Mouse (Mus musculus): ENCODE measurements around the gene Pdzrn4.

DNA sequence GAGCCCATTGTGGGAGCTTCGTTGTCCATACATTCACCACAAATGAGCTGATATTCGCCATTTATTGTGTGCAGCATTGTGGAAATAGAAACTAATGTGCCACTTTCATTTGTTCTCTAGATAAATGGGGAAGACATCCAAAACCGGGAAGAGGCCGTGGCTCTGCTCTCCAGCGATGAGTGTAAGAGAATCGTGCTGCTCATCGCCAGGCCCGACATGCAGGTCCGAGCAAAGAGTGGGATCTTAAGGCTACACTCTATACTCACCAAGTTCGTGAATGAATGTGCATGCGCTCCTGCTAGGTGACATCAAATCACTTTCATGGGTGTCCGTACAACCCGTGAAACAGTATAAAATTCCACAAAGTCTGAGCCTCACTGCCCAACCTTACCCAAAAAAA, 355.9 kb downstream of the Pdzrn4 start:
- no peak for TF ChIP-seq POLR2A (IDR thresholded peaks at IDR 0.05; ENCODE audit: insufficient read depth, low read depth, low read length)
- TF ChIP-seq CTCF (IDR thresholded peaks at IDR 0.05): no peak
- TF ChIP-seq EP300 (IDR thresholded peaks at IDR 0.05; ENCODE audit: insufficient read depth, low read depth, low read length): no peak

All from heart, adult 2 months (tissue).